Mouse (Mus musculus): ENCODE results near the gene Ptgdr2. TPM values are rescaled to one million over a fixed set of nuclear protein-coding genes. Genes with fewer than 3 reads are reported as not detected.

Gene Ptgdr2
- polyA plus RNA-seq, 1 experiment, result not detected

GRCm38 (mm10) chr19:10947219-10947618 lies 10.3 kb downstream of the Ptgdr2 start:
- H3K4me3 ChIP-seq (ENCODE audit: insufficient read depth, low read depth, low read length), result peak overlapping the region; percentile 5; the same call in 1 of the 2 replicates
- H3K27ac ChIP-seq (replicated peaks; ENCODE audit: low read depth, low read length), result no peak overlapping the region
- 0 out of 2 replicates have a peak, but pooled peaks cover 7% of the 10 kb centered on the region for H3K4me1 ChIP-seq (ENCODE audit: control insufficient read depth, insufficient read depth, insufficient read length, low read length)

GRCm38 (mm10) chr19:10948416-10948815 lies 11.5 kb downstream of the Ptgdr2 start:
- Histone ChIP-seq H3K4me1 (ENCODE audit: control insufficient read depth, insufficient read depth, insufficient read length, low read length) (0 out of 2 replicates have a peak, but pooled peaks cover 7% of the 10 kb centered on the region), H3K4me3 (ENCODE audit: insufficient read depth, low read depth, low read length) (peak overlapping the region; percentile 94), H3K27ac (replicated peaks; ENCODE audit: low read depth, low read length) (no peak overlapping the region)

- Histone ChIP-seq H3K27ac (replicated peaks; ENCODE audit: low read depth, low read length) (0 out of 2 replicates have a peak within 1 kb of the TSS, but pooled peaks have one; percentile 30), H3K4me3 (ENCODE audit: insufficient read depth, low read depth, low read length) (peak within 1 kb of the TSS; percentile 94), H3K4me1 (ENCODE audit: control insufficient read depth, insufficient read depth, insufficient read length, low read length) (0 out of 2 replicates have a peak, but pooled peaks cover 7% of the 10 kb centered on the region)
These were observed 12.2 kb downstream of the Ptgdr2 start, which contains the start of gene Ccdc86 for GRCm38 (mm10) chr19:10949112-10949511. Gene Ccdc86 (minus strand): TSS chr19:10949266.

GRCm38 (mm10) chr19:10949558-10949957 lies 12.6 kb downstream of the Ptgdr2 start:
- H3K27ac ChIP-seq (replicated peaks; ENCODE audit: low read depth, low read length), result no peak overlapping the region
- peak overlapping the region; percentile 48 for H3K4me3 ChIP-seq (ENCODE audit: insufficient read depth, low read depth, low read length)
- 0 out of 2 replicates have a peak, but pooled peaks cover 7% of the 10 kb centered on the region for H3K4me1 ChIP-seq (ENCODE audit: control insufficient read depth, insufficient read depth, insufficient read length, low read length)

- 0 out of 2 replicates have a peak, but pooled peaks cover 7% of the 10 kb centered on the region for H3K4me1 ChIP-seq (ENCODE audit: control insufficient read depth, insufficient read depth, insufficient read length, low read length)
- no peak overlapping the region for H3K27ac ChIP-seq (replicated peaks; ENCODE audit: low read depth, low read length)
- H3K4me3 ChIP-seq (ENCODE audit: insufficient read depth, low read depth, low read length), result no peak overlapping the region
These were observed 15.3 kb downstream of the Ptgdr2 start for GRCm38 (mm10) chr19:10952021-10952939.

GRCm38 (mm10) chr19:10959085-10959977 lies 22.4 kb downstream of the Ptgdr2 start:
- H3K4me3 ChIP-seq (ENCODE audit: insufficient read depth, low read depth, low read length), result no peak overlapping the region
- no peak overlapping the region for H3K27ac ChIP-seq (replicated peaks; ENCODE audit: low read depth, low read length)

GRCm38 (mm10) chr19:10959978-10960346 lies 23.0 kb downstream of the Ptgdr2 start:
- H3K4me1 ChIP-seq (ENCODE audit: control insufficient read depth, insufficient read depth, insufficient read length, low read length), result no peaks in the 10 kb centered on the region
- no peak overlapping the region for H3K27ac ChIP-seq (replicated peaks; ENCODE audit: low read depth, low read length)
- no peak overlapping the region for H3K4me3 ChIP-seq (ENCODE audit: insufficient read depth, low read depth, low read length)

More at GRCm38 (mm10) chr19:10959085-10959977, 22.4 kb downstream of the Ptgdr2 start:
- no peaks in the 10 kb centered on the region for H3K4me1 ChIP-seq (ENCODE audit: control insufficient read depth, insufficient read depth, insufficient read length, low read length)

GRCm38 (mm10) chr19:10965721-10966120 lies 28.8 kb downstream of the Ptgdr2 start:
- Histone ChIP-seq H3K4me3 (ENCODE audit: insufficient read depth, low read depth, low read length) (no peak overlapping the region), H3K27ac (replicated peaks; ENCODE audit: low read depth, low read length) (no peak overlapping the region), H3K4me1 (ENCODE audit: control insufficient read depth, insufficient read depth, insufficient read length, low read length) (no peaks in the 10 kb centered on the region)

- no peak overlapping the region for H3K27ac ChIP-seq (replicated peaks; ENCODE audit: low read depth, low read length)
- no peak overlapping the region for H3K4me3 ChIP-seq (ENCODE audit: insufficient read depth, low read depth, low read length)
- no peaks in the 10 kb centered on the region for H3K4me1 ChIP-seq (ENCODE audit: control insufficient read depth, insufficient read depth, insufficient read length, low read length)
These were observed 31.6 kb downstream of the Ptgdr2 start for GRCm38 (mm10) chr19:10968578-10968977.

GRCm38 (mm10) chr19:10970457-10970856 lies 33.5 kb downstream of the Ptgdr2 start:
- H3K27ac ChIP-seq (replicated peaks; ENCODE audit: low read depth, low read length), result no peak overlapping the region
- H3K4me3 ChIP-seq (ENCODE audit: insufficient read depth, low read depth, low read length), result no peak overlapping the region
- no peaks in the 10 kb centered on the region for H3K4me1 ChIP-seq (ENCODE audit: control insufficient read depth, insufficient read depth, insufficient read length, low read length)

GRCm38 (mm10) chr19:10972660-10973059 lies 35.7 kb downstream of the Ptgdr2 start:
- Histone ChIP-seq H3K4me1 (ENCODE audit: control insufficient read depth, insufficient read depth, insufficient read length, low read length) (no peaks in the 10 kb centered on the region), H3K4me3 (ENCODE audit: insufficient read depth, low read depth, low read length) (no peak overlapping the region), H3K27ac (replicated peaks; ENCODE audit: low read depth, low read length) (no peak overlapping the region)

- no peaks in the 10 kb centered on the region for H3K4me1 ChIP-seq (ENCODE audit: control insufficient read depth, insufficient read depth, insufficient read length, low read length)
- H3K4me3 ChIP-seq (ENCODE audit: insufficient read depth, low read depth, low read length), result no peak overlapping the region
- no peak overlapping the region for H3K27ac ChIP-seq (replicated peaks; ENCODE audit: low read depth, low read length)
These were observed 36.2 kb downstream of the Ptgdr2 start for GRCm38 (mm10) chr19:10973187-10973586.

GRCm38 (mm10) chr19:10974238-10974865 lies 37.4 kb downstream of the Ptgdr2 start, which contains the start of gene Ms4a10:
Gene Ms4a10 (minus strand): TSS chr19:10974670.
- H3K27ac ChIP-seq (replicated peaks; ENCODE audit: low read depth, low read length), result no peak within 1 kb of the TSS
- H3K4me3 ChIP-seq (ENCODE audit: insufficient read depth, low read depth, low read length), result no peak within 1 kb of the TSS
- H3K4me1 ChIP-seq (ENCODE audit: control insufficient read depth, insufficient read depth, insufficient read length, low read length), result no peaks in the 10 kb centered on the region

GRCm38 (mm10) chr19:10975187-10975586 lies 38.2 kb downstream of the Ptgdr2 start:
- no peak overlapping the region for H3K27ac ChIP-seq (replicated peaks; ENCODE audit: low read depth, low read length)
- no peaks in the 10 kb centered on the region for H3K4me1 ChIP-seq (ENCODE audit: control insufficient read depth, insufficient read depth, insufficient read length, low read length)
- no peak overlapping the region for H3K4me3 ChIP-seq (ENCODE audit: insufficient read depth, low read depth, low read length)

Data from brown adipose tissue, adult 24 weeks (tissue).